ENCODE assay signal across 27 mouse cellular contexts in the genomic region with DNA sequence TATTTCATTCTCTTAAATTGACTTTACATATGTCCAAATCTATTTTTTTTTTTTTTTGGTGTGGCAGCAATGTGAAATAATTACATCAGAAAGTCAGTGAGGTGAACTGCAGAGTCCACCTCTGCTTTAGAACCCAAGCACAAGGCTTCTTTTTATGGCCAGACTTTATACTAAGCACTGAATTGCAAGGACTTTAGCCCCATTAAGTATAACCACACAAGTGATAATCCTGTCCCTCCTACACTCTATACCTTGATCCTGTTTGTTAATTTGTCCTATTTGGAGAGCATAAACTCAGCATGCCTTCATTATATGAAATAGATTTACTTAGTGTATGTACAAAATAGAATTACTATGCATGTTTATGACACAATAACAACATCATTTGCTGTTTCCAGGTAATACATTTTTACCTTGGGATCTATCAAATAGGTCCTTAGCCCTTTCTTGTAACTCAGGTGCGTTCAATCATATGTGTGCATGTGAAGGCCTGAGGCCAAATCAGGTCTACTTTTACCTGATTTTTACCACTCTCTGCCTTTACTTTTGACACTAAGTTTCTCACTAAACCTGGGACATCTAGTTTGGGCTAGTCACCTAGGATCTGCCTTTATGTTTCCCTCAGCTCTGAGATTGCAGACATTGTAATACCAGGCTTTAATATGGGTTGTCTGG. TPM values are rescaled to one million over a fixed set of nuclear protein-coding genes. Genes with fewer than 3 reads are reported as not detected.
DNase-seq lines count a peak whose midpoint lies in the region; ATAC-seq and TF ChIP-seq lines count a peak whose summit lies in the region.
"Had no signal": no experiment of that assay in that cellular context is flagged by ENCODE, and none has a peak within 500 bp of the region (broad histone marks: within the 10 kb centered on the region; RNA-seq: fewer than 3 reads in every experiment).

No protein-coding gene starts in this region.

- no peak overlapping the region for H3K4me2 ChIP-seq in stomach, embryonic 16.5 days (ENCODE audit: low read depth, low read length)
- H3K4me2 ChIP-seq in stomach, postnatal 0 days (replicated peaks; ENCODE audit: low read depth) = no peak overlapping the region
- H3K4me2 ChIP-seq in intestine, postnatal 0 days (replicated peaks; ENCODE audit: low read depth) = no peak overlapping the region
- no peak overlapping the region for H3K4me2 ChIP-seq in liver, embryonic 12.5 days
- H3K4me2 ChIP-seq: embryonic facial prominence, embryonic 12.5 days; forebrain, embryonic 12.5 days had no signal

- H3K9ac ChIP-seq in stomach, embryonic 16.5 days (ENCODE audit: low read length) = no peak overlapping the region
- no peak overlapping the region for H3K9ac ChIP-seq in stomach, postnatal 0 days (ENCODE audit: low read length)
- H3K9ac ChIP-seq in intestine, postnatal 0 days (ENCODE audit: low read depth, low read length) = no peak overlapping the region
- H3K9ac ChIP-seq in liver, embryonic 12.5 days = no peak overlapping the region
- H3K9ac ChIP-seq: embryonic facial prominence, embryonic 12.5 days; forebrain, embryonic 12.5 days had no signal

- no peak overlapping the region for H3K27ac ChIP-seq in stomach, embryonic 16.5 days (ENCODE audit: low read length)
- no peak overlapping the region for H3K27ac ChIP-seq in stomach, postnatal 0 days (replicated peaks)
- peak overlapping the region; percentile 50 for H3K27ac ChIP-seq in intestine, postnatal 0 days (ENCODE audit: low read depth, low read length)
- peak overlapping the region; percentile 86 for H3K27ac ChIP-seq in small intestine, adult 2 months (ENCODE audit: insufficient read depth, low read depth, low read length)
- H3K27ac ChIP-seq in liver, embryonic 12.5 days = no peak overlapping the region
- H3K27ac ChIP-seq: embryonic facial prominence, embryonic 10.5 days; embryonic facial prominence, embryonic 12.5 days; forebrain, embryonic 10.5 days; forebrain, embryonic 12.5 days had no signal

- no peak for TF ChIP-seq EP300 in stomach, postnatal 0 days (optimal IDR thresholded peaks at IDR 0.05)

- no peak overlapping the region for H3K4me3 ChIP-seq in stomach, embryonic 16.5 days (replicated peaks; ENCODE audit: low read length)
- no peak overlapping the region for H3K4me3 ChIP-seq in stomach, postnatal 0 days (ENCODE audit: low read depth, low read length)
- no peak overlapping the region for H3K4me3 ChIP-seq in intestine, postnatal 0 days (ENCODE audit: low read depth, low read length)
- no peak overlapping the region for H3K4me3 ChIP-seq in small intestine, adult 2 months (ENCODE audit: low read depth, low read length)
- no peak overlapping the region for H3K4me3 ChIP-seq in liver, embryonic 12.5 days
- H3K4me3 ChIP-seq: embryonic facial prominence, embryonic 10.5 days; embryonic facial prominence, embryonic 12.5 days; erythroblast, embryonic 14.5 days; forebrain, embryonic 10.5 days; forebrain, embryonic 12.5 days had no signal

- ATAC-seq in stomach, embryonic 16.5 days (ENCODE audit: insufficient read depth, low FRiP score) = 0 out of 2 replicates have a peak, but pooled peaks have one; percentile 68
- no peak for ATAC-seq in stomach, postnatal 0 days (ENCODE audit: low FRiP score, low TSS enrichment)
- peak; percentile 99 for ATAC-seq in intestine, postnatal 0 days
- ATAC-seq in liver, embryonic 12.5 days = no peak
- ATAC-seq: activated CD4-positive, CD25-positive, alpha-beta regulatory T cell, adult 4 months; CD4-positive, CD25-positive, alpha-beta regulatory T cell, adult 4 months; forebrain, embryonic 14.5 days; forebrain, embryonic 16.5 days; Patski had no signal

- WGBS in stomach, embryonic 16.5 days = 86% methylated on average over 1 of the region's 1 CpGs
- 98% methylated on average over 1 of the region's 1 CpGs for WGBS in stomach, postnatal 0 days
- WGBS in intestine, postnatal 0 days = 41% methylated on average over 1 of the region's 1 CpGs
- 39% methylated on average over 1 of the region's 1 CpGs for WGBS in small intestine, adult 2 months
- 79% methylated on average over 1 of the region's 1 CpGs for WGBS in liver, embryonic 12.5 days (ENCODE audit: insufficient replicate concordance)

- H3K9me3 ChIP-seq in stomach, embryonic 16.5 days (replicated peaks; ENCODE audit: control insufficient read depth, low read length) = no peaks in the 10 kb centered on the region
- no peaks in the 10 kb centered on the region for H3K9me3 ChIP-seq in stomach, postnatal 0 days (ENCODE audit: control insufficient read depth, low read length)
- no peaks in the 10 kb centered on the region for H3K9me3 ChIP-seq in intestine, postnatal 0 days (ENCODE audit: control insufficient read depth)
- no peaks in the 10 kb centered on the region for H3K9me3 ChIP-seq in liver, embryonic 12.5 days (replicated peaks)
- H3K9me3 ChIP-seq: embryonic facial prominence, embryonic 10.5 days; embryonic facial prominence, embryonic 12.5 days; forebrain, embryonic 10.5 days; forebrain, embryonic 12.5 days; G1E had no signal

- no peaks in the 10 kb centered on the region for H3K27me3 ChIP-seq in stomach, embryonic 16.5 days (ENCODE audit: control insufficient read depth, insufficient read depth, low read length)
- H3K27me3 ChIP-seq in stomach, postnatal 0 days (ENCODE audit: control insufficient read depth, insufficient read depth, low read length) = no peaks in the 10 kb centered on the region
- no peaks in the 10 kb centered on the region for H3K27me3 ChIP-seq in intestine, postnatal 0 days (replicated peaks; ENCODE audit: control insufficient read depth, insufficient read depth, low read length)
- no peaks in the 10 kb centered on the region for H3K27me3 ChIP-seq in small intestine, adult 2 months (ENCODE audit: control insufficient read depth, insufficient read depth, low read length)
- H3K27me3 ChIP-seq in liver, embryonic 12.5 days (replicated peaks) = no peaks in the 10 kb centered on the region
- H3K27me3 ChIP-seq: CH12.LX; embryonic facial prominence, embryonic 12.5 days; forebrain, embryonic 12.5 days; Patski had no signal

- no peak for TF ChIP-seq CTCF in stomach, postnatal 0 days (IDR thresholded peaks at IDR 0.05; ENCODE audit: low read depth)
- TF ChIP-seq CTCF in intestine, postnatal 0 days (IDR thresholded peaks at IDR 0.05; ENCODE audit: low read depth) = no peak
- TF ChIP-seq CTCF in small intestine, adult 2 months (IDR thresholded peaks at IDR 0.05; ENCODE audit: extremely low read depth, insufficient read length, insufficient replicate concordance, low read depth, low read length) = no peak

- H3K4me1 ChIP-seq in stomach, embryonic 16.5 days (ENCODE audit: control insufficient read depth, insufficient read depth, low read length) = no peaks in the 10 kb centered on the region
- no peaks in the 10 kb centered on the region for H3K4me1 ChIP-seq in stomach, postnatal 0 days (replicated peaks; ENCODE audit: control insufficient read depth, insufficient read depth)
- H3K4me1 ChIP-seq in intestine, postnatal 0 days (replicated peaks; ENCODE audit: control insufficient read depth, insufficient read depth, low read length) = no peaks in the 10 kb centered on the region
- peaks cover 2% of the 10 kb centered on the region; the same call in 1 of the 2 replicates for H3K4me1 ChIP-seq in small intestine, adult 2 months (ENCODE audit: control insufficient read depth, insufficient read depth, insufficient read length, low read length)
- H3K4me1 ChIP-seq in liver, embryonic 12.5 days = no peaks in the 10 kb centered on the region
- H3K4me1 ChIP-seq: embryonic facial prominence, embryonic 10.5 days; embryonic facial prominence, embryonic 12.5 days; forebrain, embryonic 10.5 days; forebrain, embryonic 12.5 days had no signal

- H3K36me3 ChIP-seq in stomach, embryonic 16.5 days (ENCODE audit: control insufficient read depth, insufficient read depth, low read length) = no peaks in the 10 kb centered on the region
- H3K36me3 ChIP-seq in stomach, postnatal 0 days (ENCODE audit: control insufficient read depth, insufficient read depth, low read length) = no peaks in the 10 kb centered on the region
- H3K36me3 ChIP-seq in intestine, postnatal 0 days (ENCODE audit: control insufficient read depth, insufficient read depth) = no peaks in the 10 kb centered on the region
- no peaks in the 10 kb centered on the region for H3K36me3 ChIP-seq in small intestine, adult 2 months (ENCODE audit: control insufficient read depth, insufficient read depth, low read length)
- no peaks in the 10 kb centered on the region for H3K36me3 ChIP-seq in liver, embryonic 12.5 days
- H3K36me3 ChIP-seq: embryonic facial prominence, embryonic 10.5 days; embryonic facial prominence, embryonic 12.5 days; forebrain, embryonic 10.5 days; forebrain, embryonic 12.5 days; G1E had no signal

- no peak for DNase-seq in stomach, postnatal 0 days (ENCODE audit: low spot score)
- DNase-seq in left cerebral cortex, adult 8-10 months (ENCODE audit: low spot score in 2 of 2) = no peak
- DNase-seq: adrenal gland, adult 8-10 months; adrenal gland, postnatal 14 days; adrenal gland, postnatal 36 days; B cell, adult 2 months; cerebellum, adult 11-12 months; cerebellum, adult 2 months; cerebellum, adult 9-10 months; cerebellum, postnatal 10 days; cerebellum, postnatal 25 days had no signal

- no peak for TF ChIP-seq POLR2A in small intestine, adult 2 months (IDR thresholded peaks at IDR 0.05; ENCODE audit: low read depth, low read length)

RNA-seq across cellular contexts. Expression of a gene that starts 9.5 kb away (rescaled TPM):
- polyA plus RNA-seq in stomach, embryonic 16.5 days (2015; fragmentation: Nextera tagmentation; extraction: Ambion mirVana) = 20.5 TPM in 2 replicates
- polyA plus RNA-seq in stomach, postnatal 0 days (2015; fragmentation: Nextera tagmentation; extraction: Ambion mirVana) = 8.6 and 11.3 TPM in 2 replicates
- 7.0 and 8.7 TPM in 2 replicates for polyA plus RNA-seq in intestine, postnatal 0 days (2015; fragmentation: Nextera tagmentation; extraction: Ambion mirVana)
- 1.9 and 2.7 TPM in 2 replicates for polyA plus RNA-seq in small intestine, adult 2 months (2012; rRNA removed)
- polyA plus RNA-seq in liver, embryonic 12.5 days (2016; fragmentation: Nextera tagmentation; extraction: Ambion mirVana) = 8.9 and 10.1 TPM in 2 replicates
- 1 to 10 TPM; 3.3 to 4.2 (median 3.8) TPM for total RNA-seq in left cerebral cortex, adult 8-10 months (2022)
- total RNA-seq: CH12.LX had no signal
- polyA plus RNA-seq: activated CD4-positive, CD25-positive, alpha-beta regulatory T cell, adult 4 months; CD4-positive, CD25-positive, alpha-beta regulatory T cell, adult 4 months; erythroblast, embryonic 14.5 days; G1E; Patski had no signal

Comparison
In these comparisons a context has a peak if more than half of its experiments do, and no peak if none do; other contexts are left out.
1. ATAC-seq: peak in stomach, embryonic 16.5 days (single experiment) and intestine, postnatal 0 days (single experiment); none in stomach, postnatal 0 days (single experiment) and liver, embryonic 12.5 days (single experiment).
2. H3K27ac ChIP-seq: peak in intestine, postnatal 0 days (single experiment) and small intestine, adult 2 months (single experiment); none in stomach, embryonic 16.5 days (single experiment), stomach, postnatal 0 days (single experiment) and liver, embryonic 12.5 days (single experiment).